Comparison of ENCODE assay signal across 8 mouse cellular contexts in genomic region chr3:133271887-133272286, GRCm38 (mm10). TPM values are rescaled to one million over a fixed set of nuclear protein-coding genes. Genes with fewer than 3 reads are reported as not detected.
DNase-seq lines count a peak whose midpoint lies in the region; ATAC-seq and TF ChIP-seq lines count a peak whose summit lies in the region.

No protein-coding gene starts in this region.

- peak; percentile 64 for TF ChIP-seq CTCF in heart, postnatal 0 days (IDR thresholded peaks at IDR 0.05; ENCODE audit: low read depth)
- peak; percentile 77 for TF ChIP-seq CTCF in left cerebral cortex, adult 2 months (IDR thresholded peaks at IDR 0.05)

- H3K9ac ChIP-seq in heart, postnatal 0 days (replicated peaks; ENCODE audit: low read depth, low read length) = no peak overlapping the region

- no peak overlapping the region for H3K4me3 ChIP-seq in heart, postnatal 0 days (ENCODE audit: low read depth, low read length)
- no peak overlapping the region for H3K4me3 ChIP-seq in left cerebral cortex, adult 2 months

- 8% methylated on average over 3 of the region's 3 CpGs for WGBS in heart, postnatal 0 days

- H3K4me2 ChIP-seq in heart, postnatal 0 days (ENCODE audit: low read depth, low read length) = no peak overlapping the region

- no peaks in the 10 kb centered on the region for H3K4me1 ChIP-seq in heart, postnatal 0 days (ENCODE audit: control insufficient read depth, insufficient read depth)

- no peaks in the 10 kb centered on the region for H3K36me3 ChIP-seq in heart, postnatal 0 days (replicated peaks; ENCODE audit: control insufficient read depth, insufficient read depth, low read length)

- no peak for TF ChIP-seq EP300 in heart, postnatal 0 days (IDR thresholded peaks at IDR 0.05; ENCODE audit: low read depth)

- intact Hi-C loops in heart, postnatal 10 days (cut with DNase I) = loop anchor here (2.0 to 10.0 kb wide), 3 partner anchors 157 to 525 kb away; no protein-coding TSS in a partner anchor
- intact Hi-C loops in left cerebral cortex, adult 2 months (cut with DNase I) = loop anchor here (1.0 to 5.0 kb wide), 4 partner anchors 140 to 525 kb away; no protein-coding TSS in a partner anchor

- ATAC-seq in heart, postnatal 0 days (ENCODE audit: insufficient read depth, low read depth) = no peak

- peak; percentile 21 for DNase-seq in heart, postnatal 0 days (ENCODE audit: low spot score)
- no peak for DNase-seq in heart, adult 11 months
- DNase-seq in MN1 (ENCODE audit: low spot score) = peak; percentile 48
- peak; percentile 91 to 95 for DNase-seq in cerebellum, postnatal 10 days
- peak; percentile 68 to 88 for DNase-seq in heart, postnatal 10 days
- peak; percentile 76 to 84 for DNase-seq in left cerebral cortex, adult 2 months (ENCODE audit: extremely low spot score in 1 of 2, low spot score in 2 of 2)
- peak; percentile 15 for DNase-seq in ovary, adult 18-20 months (ENCODE audit: low spot score)
- DNase-seq in thymus, postnatal 4 days = peak; percentile 78

- no peak overlapping the region for H3K27ac ChIP-seq in heart, postnatal 0 days (ENCODE audit: low read depth)
- no peak overlapping the region for H3K27ac ChIP-seq in left cerebral cortex, adult 2 months

- no peaks in the 10 kb centered on the region for H3K27me3 ChIP-seq in heart, postnatal 0 days (ENCODE audit: control insufficient read depth, insufficient read depth, low read length)

- no peaks in the 10 kb centered on the region for H3K9me3 ChIP-seq in heart, postnatal 0 days (replicated peaks; ENCODE audit: control insufficient read depth, low read length)

RNA-seq across cellular contexts. Expression of gene Arhgef38, which starts 37.1 kb away (rescaled TPM):
- total RNA-seq in heart, postnatal 0 days (2014; rRNA removed; ENCODE audit: low replicate concordance) = not detected in 2 replicates
- polyA plus RNA-seq in heart, postnatal 0 days (2015; fragmentation: Nextera tagmentation; extraction: Ambion mirVana) = 0.01 and 0.10 TPM in 2 replicates
- total RNA-seq in heart, postnatal 10 days (2021) = not detected
- total RNA-seq in left cerebral cortex, adult 2 months (2021) = not detected

RNA-seq across cellular contexts. Expression of gene Ppa2, which starts 38.0 kb away (rescaled TPM):
- total RNA-seq in heart, postnatal 0 days (2014; rRNA removed; ENCODE audit: low replicate concordance) = 44.5 and 46.9 TPM in 2 replicates
- 146 and 154 TPM in 2 replicates for polyA plus RNA-seq in heart, postnatal 0 days (2015; fragmentation: Nextera tagmentation; extraction: Ambion mirVana)
- 100 to 1,000 TPM; 105 to 116 TPM for total RNA-seq in heart, postnatal 10 days (2021)
- 10 to 100 TPM; 50.0 to 52.5 TPM for total RNA-seq in left cerebral cortex, adult 2 months (2021)
